Mouse (Mus musculus) lung, adult 2 months (tissue): ENCODE measurements around the gene 1700013G24Rik. TPM values are rescaled to one million over a fixed set of nuclear protein-coding genes. Genes with fewer than 3 reads are reported as not detected.

Source experiments
- DNase-seq: peaks from one replicate; pipeline ENCODE4 v3.0.0; 2022
- H3K4me1 ChIP-seq: fragments of 200-500 bp; 2 replicates; pipeline ENCODE4 v1.6.1; 2011; ENCODE audit warnings: low read length; ENCODE audit not compliant: control insufficient read depth, insufficient read depth
- H3K4me3 ChIP-seq: fragments of 200-500 bp; replicated peaks from 2 replicates; pipeline ENCODE3; 2011; ENCODE audit warnings: low read depth, mild to moderate bottlenecking, control low read depth, low read length; ENCODE audit errors: extremely low read depth
- CTCF ChIP-seq: fragments of 200-500 bp; IDR thresholded peaks from 2 replicates; pipeline ENCODE4 v1.5.1; 2011; ENCODE audit warnings: mild to moderate bottlenecking, low read length, control low read depth; ENCODE audit not compliant: insufficient read depth
- POLR2A ChIP-seq: fragments of 200-500 bp; IDR thresholded peaks from 2 replicates; pipeline ENCODE4 v1.6.1; 2011; ENCODE audit warnings: low read depth, mild to moderate bottlenecking, control low read depth, low read length, borderline replicate concordance; ENCODE audit errors: extremely low read depth
- WGBS: fragments of 180-500 bp; shearing (Covaris S2); methylation state at CpG from one replicate; pipeline ENCODE4 v1.1.7; 2018; 5-methylcytosine and 5-hydroxymethylcytosine counted together
- polyA plus RNA-seq: library from polyadenylated mRNA; depleted of rRNA; stranded (reverse); fragments of >200 nt; gene quantifications from 2 replicates; pipeline ENCODE4 v1.2.3, GENCODE M21; 2012

The 1700013G24Rik gene
- polyA plus RNA-seq, 1 experiment = 0.15 TPM

DNA sequence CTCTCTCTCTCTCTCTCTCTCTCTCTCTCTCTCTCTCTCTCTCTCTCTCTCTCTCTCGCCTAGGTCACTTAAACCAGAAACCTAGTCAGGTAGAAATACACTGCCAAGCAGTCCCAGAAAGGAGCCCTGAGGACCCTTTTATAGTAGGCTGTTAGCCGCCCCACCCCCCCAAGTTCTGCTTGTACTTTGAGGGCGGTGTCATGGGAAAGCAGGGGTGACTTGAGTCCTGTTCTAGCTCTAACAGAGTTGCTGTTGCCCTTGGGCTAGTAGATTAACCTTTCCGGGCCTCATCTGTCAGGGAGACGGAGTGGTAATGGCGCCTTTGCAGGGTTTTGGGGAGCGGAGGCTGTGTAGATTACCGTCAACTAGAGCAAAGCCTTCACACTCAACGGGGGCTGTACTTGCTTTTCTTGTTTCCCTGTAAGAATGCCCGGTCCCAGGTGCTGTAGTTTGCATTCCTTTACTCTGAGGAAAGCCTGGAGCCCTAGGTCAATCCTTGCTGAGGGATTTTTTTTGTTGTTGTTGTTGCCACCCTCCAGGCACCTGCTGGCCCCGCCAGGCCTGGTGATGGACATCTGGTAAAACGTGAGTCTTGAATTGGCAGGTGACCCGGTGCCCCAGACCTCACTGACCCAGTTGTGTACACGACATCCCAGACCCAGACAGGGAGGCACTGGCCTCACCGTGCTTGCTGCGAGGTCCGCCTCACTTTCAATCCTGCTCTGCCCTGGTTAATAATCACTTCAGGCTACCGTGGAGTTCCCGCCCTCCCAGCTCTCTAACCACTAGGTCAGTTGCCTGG is 27.3 kb downstream of the 1700013G24Rik start:
- DNase-seq = no peak
- Histone ChIP-seq H3K4me3 (no peak overlapping the region), H3K4me1 (peaks cover 19% of the 10 kb centered on the region)
- WGBS = 67% methylated on average over 19 of the region's 19 CpGs
- TF ChIP-seq POLR2A (no peak), CTCF (no peak)

DNA sequence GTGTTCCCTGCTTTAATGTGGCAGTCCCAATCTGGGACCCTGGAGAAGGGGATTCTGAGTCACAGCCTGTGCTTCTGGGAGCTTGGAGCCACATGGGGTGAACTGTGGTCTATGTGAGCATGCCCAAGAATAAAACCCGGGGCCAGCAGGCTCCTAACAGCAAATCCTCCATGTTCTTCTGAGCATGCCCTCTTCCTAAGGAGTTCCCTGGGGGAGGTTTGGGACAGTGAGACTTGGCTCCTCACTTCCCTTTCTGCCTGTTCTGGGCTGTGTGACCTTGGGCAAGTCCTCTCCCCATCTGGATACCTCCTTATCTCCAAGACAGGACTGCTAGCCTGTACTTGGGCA is 27.9 kb downstream of the 1700013G24Rik start:
- no peak overlapping the region for H3K4me3 ChIP-seq
- peaks cover 19% of the 10 kb centered on the region for H3K4me1 ChIP-seq
- no peak for DNase-seq
- TF ChIP-seq POLR2A (no peak), CTCF (no peak)
- WGBS = 50% methylated on average over 1 of the region's 1 CpGs

GRCm38 (mm10) chr4:137481381-137482030 is 28.4 kb downstream of the 1700013G24Rik start:
- no peak overlapping the region for H3K4me3 ChIP-seq
- WGBS = 71% methylated on average over 13 of the region's 13 CpGs
- TF ChIP-seq CTCF (no peak), POLR2A (no peak)
- peaks cover 19% of the 10 kb centered on the region for H3K4me1 ChIP-seq
- no peak for DNase-seq

DNA sequence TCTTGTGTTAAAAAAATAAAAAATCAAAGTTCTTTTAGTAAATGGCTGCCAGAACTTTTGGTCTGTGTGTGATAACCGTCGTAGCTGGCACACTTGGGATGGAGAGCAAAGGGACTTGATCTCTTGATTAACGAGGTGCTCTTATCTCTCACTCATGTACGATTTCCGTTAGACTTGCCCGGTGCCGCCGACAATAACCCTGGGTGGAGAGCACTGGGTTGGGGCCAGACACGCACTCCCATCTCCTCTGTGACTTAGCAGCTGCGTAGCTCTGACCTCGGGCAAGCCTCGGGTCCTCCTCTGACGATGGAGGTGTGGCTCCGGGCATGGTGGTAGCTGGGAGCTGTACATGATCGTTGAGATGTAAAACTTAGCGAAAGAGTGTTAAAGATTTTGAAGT is 30.8 kb downstream of the 1700013G24Rik start:
- TF ChIP-seq POLR2A (no peak), CTCF (no peak)
- WGBS = 17% methylated on average over 16 of the region's 16 CpGs
- no peak for DNase-seq
- Histone ChIP-seq H3K4me1 (peaks cover 14% of the 10 kb centered on the region), H3K4me3 (no peak overlapping the region)

GRCm38 (mm10) chr4:137484586-137484985 is 31.5 kb downstream of the 1700013G24Rik start:
- Histone ChIP-seq H3K4me1 (peaks cover 14% of the 10 kb centered on the region), H3K4me3 (no peak overlapping the region)
- WGBS = 37% methylated on average over 7 of the region's 7 CpGs
- DNase-seq = no peak
- TF ChIP-seq CTCF = no peak
- TF ChIP-seq POLR2A = no peak

- Histone ChIP-seq H3K4me1 (peaks cover 14% of the 10 kb centered on the region), H3K4me3 (no peak overlapping the region)
- no peak for TF ChIP-seq CTCF
- no peak for TF ChIP-seq POLR2A
- 59% methylated on average over 14 of the region's 14 CpGs for WGBS
- no peak for DNase-seq
These were observed 32.3 kb downstream of the 1700013G24Rik start for GRCm38 (mm10) chr4:137485258-137485960.

DNA sequence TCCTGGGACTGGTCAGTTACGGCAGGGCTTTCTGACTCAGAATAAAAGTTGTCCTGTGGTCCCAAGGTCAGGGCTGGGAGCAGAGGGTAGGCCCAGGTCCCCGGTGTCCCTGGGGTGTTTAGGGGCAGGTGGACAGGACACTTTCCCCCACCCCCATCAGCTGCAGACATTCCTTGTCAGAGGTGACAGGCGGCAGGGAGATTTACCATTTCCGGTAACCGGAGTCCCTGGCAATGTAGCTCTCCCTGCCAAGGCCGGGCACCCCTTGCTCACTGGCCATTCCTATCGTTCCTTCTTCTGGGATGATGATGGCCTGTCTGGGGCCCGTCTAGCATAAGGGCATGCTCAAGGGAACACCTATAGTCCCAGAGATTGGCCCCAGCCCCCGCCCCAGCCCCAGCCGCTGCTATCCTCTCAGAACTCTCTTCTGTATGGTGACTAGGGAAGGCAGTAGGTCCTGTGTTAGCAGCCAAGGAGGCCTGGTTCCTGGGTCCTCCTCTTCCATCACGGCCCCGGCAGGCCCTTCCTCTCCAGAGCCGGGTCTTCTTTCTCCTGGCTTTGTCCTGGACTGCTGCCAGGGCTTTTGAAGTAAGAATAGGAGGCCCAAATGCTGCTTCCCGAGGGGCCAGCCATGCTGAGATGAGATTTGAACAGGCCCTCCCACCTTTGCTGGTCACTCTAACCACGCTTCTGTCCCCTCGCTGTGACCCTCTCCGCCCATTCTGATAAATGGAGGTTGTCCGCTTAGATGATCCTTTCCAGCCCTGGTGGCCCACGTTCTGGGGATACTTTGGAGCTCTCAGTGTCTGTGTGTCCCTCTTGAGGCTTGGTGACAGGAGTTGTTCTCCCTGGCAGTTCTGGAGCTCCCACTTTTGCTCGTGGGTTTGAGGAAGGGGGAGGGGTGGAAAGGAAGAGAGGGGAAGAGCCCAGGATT is 33.3 kb downstream of the 1700013G24Rik start:
- no peak for DNase-seq
- no peak overlapping the region for H3K4me3 ChIP-seq
- TF ChIP-seq CTCF (no peak), POLR2A (no peak)
- peaks cover 14% of the 10 kb centered on the region for H3K4me1 ChIP-seq
- 54% methylated on average over 20 of the region's 20 CpGs for WGBS

DNA sequence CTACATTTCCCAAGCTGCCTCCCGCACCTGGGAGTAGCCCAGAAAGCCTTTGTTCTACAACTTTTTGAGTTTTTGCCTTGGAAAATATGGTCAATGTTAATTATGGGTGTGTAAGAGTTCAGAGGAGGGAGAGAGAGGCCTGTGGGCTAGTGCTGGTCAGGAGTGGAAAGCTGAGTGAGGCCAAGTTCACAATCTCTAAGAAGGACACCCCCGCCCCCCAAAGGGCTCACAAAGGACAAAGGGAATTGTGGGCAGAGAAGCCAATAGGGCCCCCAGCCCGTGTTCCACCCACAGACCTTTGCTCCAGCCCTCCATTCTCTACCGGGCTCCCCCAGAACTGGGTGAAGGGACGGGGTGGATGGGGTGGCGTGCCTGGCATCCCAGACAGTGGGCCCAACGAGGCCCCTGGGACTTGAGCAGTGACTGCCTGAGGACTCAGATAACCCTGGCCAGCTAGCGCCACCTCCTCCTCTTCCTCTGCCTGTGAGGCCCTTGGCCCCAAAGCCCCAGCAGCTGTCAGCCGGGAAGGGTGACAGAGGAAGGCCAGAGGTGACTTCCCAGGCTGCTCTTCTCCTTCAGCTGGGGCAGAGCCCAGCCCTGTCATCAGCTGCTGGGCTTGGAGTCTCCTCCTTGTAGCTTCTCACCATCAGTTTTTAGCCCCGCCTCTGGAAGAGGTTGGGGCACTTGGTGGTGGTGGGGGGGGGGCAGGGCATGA is 34.4 kb downstream of the 1700013G24Rik start:
- no peak for DNase-seq
- Histone ChIP-seq H3K4me1 (peaks cover 14% of the 10 kb centered on the region), H3K4me3 (no peak overlapping the region)
- 53% methylated on average over 10 of the region's 10 CpGs for WGBS
- TF ChIP-seq POLR2A (no peak), CTCF (no peak)

DNA sequence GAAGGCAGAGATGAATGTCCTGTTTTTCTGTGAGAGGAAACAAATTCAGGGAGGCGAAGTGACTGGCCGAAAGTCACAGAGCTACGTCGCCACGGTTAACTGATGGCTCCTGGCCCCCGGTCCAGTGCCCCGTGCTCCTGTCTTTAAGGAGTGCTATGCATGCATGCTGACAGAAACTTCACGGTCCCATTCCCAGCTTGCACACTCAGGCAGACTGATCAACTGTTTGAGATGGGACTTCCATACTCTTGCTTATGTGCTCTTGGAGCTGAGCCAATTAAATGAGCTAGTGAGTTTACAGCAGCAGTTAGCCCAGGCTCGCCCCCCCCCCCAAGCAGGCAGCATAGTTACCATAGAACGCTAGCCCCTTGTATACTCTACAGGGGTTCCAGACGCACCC is 35.0 kb downstream of the 1700013G24Rik start:
- TF ChIP-seq CTCF (no peak), POLR2A (no peak)
- no peak for DNase-seq
- Histone ChIP-seq H3K4me3 (no peak overlapping the region), H3K4me1 (peaks cover 14% of the 10 kb centered on the region)
- WGBS = 48% methylated on average over 11 of the region's 11 CpGs
